Mouse (Mus musculus): ENCODE results near the gene Peg10. TPM values are rescaled to one million over a fixed set of nuclear protein-coding genes. Genes with fewer than 3 reads are reported as not detected.

The Peg10 gene
- total RNA-seq (2012; rRNA removed): 73.3 and 225 TPM in 2 replicates

GRCm38 (mm10) chr6:4746696-4747439, at the start of gene Peg10, which contains the start of gene Sgce:
Gene Peg10 (plus strand): TSS chr6:4747306.
Gene Sgce (minus strand): TSS chr6:4747207.
- DNase-seq (ENCODE audit: low read depth, low spot score): no peak
- H3K4me3 ChIP-seq (ENCODE audit: insufficient read depth in 1 of 2, low read depth in 1 of 2, low read length in 2 of 2, poor library complexity in 1 of 2, severe bottlenecking in 1 of 2): peak within 1 kb of the TSS; percentile 51 to 65
- peak within 1 kb of the TSS; percentile 72 for H3K9ac ChIP-seq (ENCODE audit: insufficient read depth, low read depth, low read length, poor library complexity, severe bottlenecking)
- TF ChIP-seq HCFC1 (IDR thresholded peaks at IDR 0.05; ENCODE audit: borderline replicate concordance, insufficient read depth, low read length) (0 out of 2 replicates have a peak, but pooled peaks have one; percentile 15), CHD2 (IDR thresholded peaks at IDR 0.05; ENCODE audit: low read depth, low read length) (no peak)
- H3K36me3 ChIP-seq (ENCODE audit: control insufficient read depth, insufficient read depth, low read length, poor library complexity, severe bottlenecking): peaks cover 2% of the 10 kb centered on the region; the same call in 1 of the 2 replicates
- H3K27ac ChIP-seq (ENCODE audit: insufficient read depth, low read depth, low read length, poor library complexity, severe bottlenecking): no peak within 1 kb of the TSS
- no peaks in the 10 kb centered on the region for H3K9me3 ChIP-seq (ENCODE audit: control insufficient read depth, insufficient read depth, low read depth, low read length)
- in situ Hi-C loops (cut with MboI; ENCODE audit: low sequenced_read_pairs in 2 of 2, unreplicated experiment in 2 of 2): no loop called here
- H3K4me1 ChIP-seq (ENCODE audit: control insufficient read depth in 2 of 2, insufficient read depth in 2 of 2, low read length in 2 of 2, poor library complexity in 1 of 2): no peaks in the 10 kb centered on the region

DNA sequence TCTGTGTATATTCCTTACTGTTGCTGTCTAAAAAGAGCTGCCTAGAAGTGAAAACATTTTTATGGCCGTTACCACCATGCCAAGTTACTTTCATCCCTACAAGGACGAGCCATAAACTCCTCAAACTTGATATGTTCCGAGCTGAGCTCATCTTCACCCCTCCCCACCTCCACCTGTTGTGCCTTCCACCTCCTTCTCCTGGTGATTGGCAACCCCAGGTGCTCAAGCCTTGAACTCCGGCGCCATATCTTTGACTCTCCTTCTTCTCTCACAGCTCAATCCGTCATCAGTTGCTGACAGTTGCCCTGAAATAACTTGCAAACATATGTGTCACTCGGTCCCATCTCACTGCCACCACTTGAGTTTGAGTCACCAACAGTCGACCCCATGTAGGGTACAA, 45.5 kb upstream of the Peg10 start:
- Histone ChIP-seq H3K9me3 (ENCODE audit: control insufficient read depth, insufficient read depth, low read depth, low read length) (no peaks in the 10 kb centered on the region), H3K9ac (ENCODE audit: insufficient read depth, low read depth, low read length, poor library complexity, severe bottlenecking) (no peak overlapping the region), H3K36me3 (ENCODE audit: control insufficient read depth, insufficient read depth, low read length, poor library complexity, severe bottlenecking) (no peaks in the 10 kb centered on the region), H3K27ac (ENCODE audit: insufficient read depth, low read depth, low read length, poor library complexity, severe bottlenecking) (no peak overlapping the region), H3K4me3 (ENCODE audit: insufficient read depth in 1 of 2, low read depth in 1 of 2, low read length in 2 of 2, poor library complexity in 1 of 2, severe bottlenecking in 1 of 2) (no peak overlapping the region), H3K4me1 (ENCODE audit: control insufficient read depth in 2 of 2, insufficient read depth in 2 of 2, low read length in 2 of 2, poor library complexity in 1 of 2) (no peaks in the 10 kb centered on the region)
- in situ Hi-C loops (cut with MboI; ENCODE audit: low sequenced_read_pairs in 2 of 2, unreplicated experiment in 2 of 2): no loop called here
- no peak for TF ChIP-seq HCFC1 (IDR thresholded peaks at IDR 0.05; ENCODE audit: borderline replicate concordance, insufficient read depth, low read length)
- DNase-seq (ENCODE audit: low read depth, low spot score): no peak

DNA sequence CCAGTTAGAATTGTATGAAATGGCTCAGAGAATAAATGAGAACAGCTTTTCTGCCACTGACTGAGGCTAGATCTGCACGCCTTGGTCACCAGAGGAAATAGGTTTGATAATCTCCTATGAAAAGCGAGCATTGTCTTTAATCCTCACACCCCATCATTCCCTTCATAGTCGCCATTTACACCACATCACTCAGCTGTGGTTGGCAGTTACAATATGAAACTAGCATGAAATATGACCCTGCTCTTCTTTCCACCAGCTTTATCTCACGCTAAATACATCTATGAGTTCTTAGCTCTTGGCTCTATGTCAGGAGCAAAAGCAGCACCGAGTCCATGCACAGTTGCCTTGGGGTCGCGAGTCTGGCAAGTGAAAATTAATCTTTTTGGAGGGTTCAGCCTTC, 43.2 kb upstream of the Peg10 start:
- DNase-seq (ENCODE audit: low read depth, low spot score): no peak
- H3K9me3 ChIP-seq (ENCODE audit: control insufficient read depth, insufficient read depth, low read depth, low read length): no peaks in the 10 kb centered on the region
- no peaks in the 10 kb centered on the region for H3K4me1 ChIP-seq (ENCODE audit: control insufficient read depth in 2 of 2, insufficient read depth in 2 of 2, low read length in 2 of 2, poor library complexity in 1 of 2)
- no peak overlapping the region for H3K27ac ChIP-seq (ENCODE audit: insufficient read depth, low read depth, low read length, poor library complexity, severe bottlenecking)
- TF ChIP-seq CHD2 (IDR thresholded peaks at IDR 0.05; ENCODE audit: low read depth, low read length): no peak
- no peak for TF ChIP-seq ZNF384 (IDR thresholded peaks at IDR 0.05; ENCODE audit: low read depth, low read length)
- TF ChIP-seq ZC3H11A (IDR thresholded peaks at IDR 0.05; ENCODE audit: borderline replicate concordance, low read depth, low read length): no peak
- no peak for TF ChIP-seq HCFC1 (IDR thresholded peaks at IDR 0.05; ENCODE audit: borderline replicate concordance, insufficient read depth, low read length)
- TF ChIP-seq MAFK (IDR thresholded peaks at IDR 0.05; ENCODE audit: insufficient read depth, low read depth, low read length): no peak
- in situ Hi-C loops (cut with MboI; ENCODE audit: low sequenced_read_pairs in 2 of 2, unreplicated experiment in 2 of 2): no loop called here
- H3K9ac ChIP-seq (ENCODE audit: insufficient read depth, low read depth, low read length, poor library complexity, severe bottlenecking): no peak overlapping the region
- H3K4me3 ChIP-seq (ENCODE audit: insufficient read depth in 1 of 2, low read depth in 1 of 2, low read length in 2 of 2, poor library complexity in 1 of 2, severe bottlenecking in 1 of 2): no peak overlapping the region
- no peaks in the 10 kb centered on the region for H3K36me3 ChIP-seq (ENCODE audit: control insufficient read depth, insufficient read depth, low read length, poor library complexity, severe bottlenecking)

DNA sequence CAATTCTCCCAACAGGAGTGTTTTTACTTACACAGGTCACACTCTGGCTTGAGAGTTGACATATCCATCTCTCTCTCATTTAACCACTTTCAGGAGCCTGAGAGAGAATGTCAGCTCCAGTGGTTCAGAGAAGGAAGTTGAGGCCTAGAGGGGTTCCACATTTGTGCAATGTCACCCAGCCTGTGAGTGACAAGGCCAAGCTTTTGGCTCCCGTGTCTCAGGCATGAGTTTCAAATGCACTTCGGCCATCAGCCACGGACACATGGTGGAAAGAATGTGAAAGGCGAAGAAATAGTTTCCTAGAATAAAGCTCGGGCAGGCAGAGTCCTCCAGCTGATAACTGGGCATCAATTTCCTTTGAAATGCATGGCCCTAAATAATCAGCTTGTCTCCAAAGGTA, 40.7 kb upstream of the Peg10 start:
- no peaks in the 10 kb centered on the region for H3K36me3 ChIP-seq (ENCODE audit: control insufficient read depth, insufficient read depth, low read length, poor library complexity, severe bottlenecking)
- H3K4me3 ChIP-seq (ENCODE audit: insufficient read depth in 1 of 2, low read depth in 1 of 2, low read length in 2 of 2, poor library complexity in 1 of 2, severe bottlenecking in 1 of 2): no peak overlapping the region
- DNase-seq (ENCODE audit: low read depth, low spot score): no peak
- H3K4me1 ChIP-seq (ENCODE audit: control insufficient read depth in 2 of 2, insufficient read depth in 2 of 2, low read length in 2 of 2, poor library complexity in 1 of 2): no peaks in the 10 kb centered on the region
- H3K9me3 ChIP-seq (ENCODE audit: control insufficient read depth, insufficient read depth, low read depth, low read length): no peaks in the 10 kb centered on the region
- H3K9ac ChIP-seq (ENCODE audit: insufficient read depth, low read depth, low read length, poor library complexity, severe bottlenecking): no peak overlapping the region
- TF ChIP-seq ZC3H11A (IDR thresholded peaks at IDR 0.05; ENCODE audit: borderline replicate concordance, low read depth, low read length) (no peak), ZNF384 (IDR thresholded peaks at IDR 0.05; ENCODE audit: low read depth, low read length) (no peak), MAFK (IDR thresholded peaks at IDR 0.05; ENCODE audit: insufficient read depth, low read depth, low read length) (no peak), HCFC1 (IDR thresholded peaks at IDR 0.05; ENCODE audit: borderline replicate concordance, insufficient read depth, low read length) (no peak), CHD2 (IDR thresholded peaks at IDR 0.05; ENCODE audit: low read depth, low read length) (no peak)
- in situ Hi-C loops (cut with MboI; ENCODE audit: low sequenced_read_pairs in 2 of 2, unreplicated experiment in 2 of 2): no loop called here
- H3K27ac ChIP-seq (ENCODE audit: insufficient read depth, low read depth, low read length, poor library complexity, severe bottlenecking): no peak overlapping the region

- DNase-seq (ENCODE audit: low read depth, low spot score): no peak
- TF ChIP-seq ZC3H11A (IDR thresholded peaks at IDR 0.05; ENCODE audit: borderline replicate concordance, low read depth, low read length) (no peak), MAFK (IDR thresholded peaks at IDR 0.05; ENCODE audit: insufficient read depth, low read depth, low read length) (no peak), HCFC1 (IDR thresholded peaks at IDR 0.05; ENCODE audit: borderline replicate concordance, insufficient read depth, low read length) (no peak), ZNF384 (IDR thresholded peaks at IDR 0.05; ENCODE audit: low read depth, low read length) (no peak), CHD2 (IDR thresholded peaks at IDR 0.05; ENCODE audit: low read depth, low read length) (no peak)
- no peaks in the 10 kb centered on the region for H3K9me3 ChIP-seq (ENCODE audit: control insufficient read depth, insufficient read depth, low read depth, low read length)
- H3K27ac ChIP-seq (ENCODE audit: insufficient read depth, low read depth, low read length, poor library complexity, severe bottlenecking): no peak overlapping the region
- no peak overlapping the region for H3K9ac ChIP-seq (ENCODE audit: insufficient read depth, low read depth, low read length, poor library complexity, severe bottlenecking)
- H3K36me3 ChIP-seq (ENCODE audit: control insufficient read depth, insufficient read depth, low read length, poor library complexity, severe bottlenecking): no peaks in the 10 kb centered on the region
- in situ Hi-C loops (cut with MboI; ENCODE audit: low sequenced_read_pairs in 2 of 2, unreplicated experiment in 2 of 2): no loop called here
- no peaks in the 10 kb centered on the region for H3K4me1 ChIP-seq (ENCODE audit: control insufficient read depth in 2 of 2, insufficient read depth in 2 of 2, low read length in 2 of 2, poor library complexity in 1 of 2)
- no peak overlapping the region for H3K4me3 ChIP-seq (ENCODE audit: insufficient read depth in 1 of 2, low read depth in 1 of 2, low read length in 2 of 2, poor library complexity in 1 of 2, severe bottlenecking in 1 of 2)
These were observed 38.1 kb upstream of the Peg10 start for GRCm38 (mm10) chr6:4708971-4709370.

All from ES-E14 (cell line).